Comparison of ENCODE assay signal across 7 mouse cellular contexts in the genomic region with DNA sequence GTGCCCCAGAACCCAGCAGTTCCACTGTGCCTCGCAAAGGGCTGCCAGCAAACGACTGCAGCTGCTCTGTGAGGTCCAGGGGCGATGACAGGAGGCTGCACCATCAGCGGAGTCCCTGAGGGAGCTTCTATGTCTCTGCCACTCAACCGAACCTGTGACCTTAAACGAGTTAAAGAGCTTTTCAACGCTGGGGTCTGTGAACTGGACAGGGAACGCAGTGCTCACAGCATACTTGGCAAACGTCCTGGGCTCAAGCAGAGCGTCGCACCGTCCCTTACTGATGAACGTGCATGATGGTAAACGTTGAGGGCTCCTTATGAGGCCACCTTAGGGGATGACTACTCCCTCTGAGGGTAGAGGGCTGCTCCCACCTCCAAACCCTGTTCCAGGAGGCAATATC. TPM values are rescaled to one million over a fixed set of nuclear protein-coding genes. Genes with fewer than 3 reads are reported as not detected.
DNase-seq lines count a peak whose midpoint lies in the region; ATAC-seq and TF ChIP-seq lines count a peak whose summit lies in the region.

No protein-coding gene starts in this region.

- H3K27me3 ChIP-seq in lung, postnatal 0 days (replicated peaks; ENCODE audit: insufficient read depth, low read length), result no peaks in the 10 kb centered on the region
- peaks cover 16% of the 10 kb centered on the region for H3K27me3 ChIP-seq in forebrain, embryonic 10.5 days (ENCODE audit: poor library complexity, severe bottlenecking)
- no peaks in the 10 kb centered on the region for H3K27me3 ChIP-seq in limb, embryonic 12.5 days
- no peaks in the 10 kb centered on the region for H3K27me3 ChIP-seq in small intestine, adult 2 months (ENCODE audit: control insufficient read depth, insufficient read depth, low read length)

- no peak for TF ChIP-seq EP300 in lung, postnatal 0 days (IDR thresholded peaks at IDR 0.05)

- TF ChIP-seq POLR2A in small intestine, adult 2 months (IDR thresholded peaks at IDR 0.05; ENCODE audit: low read depth, low read length), result no peak

- peaks cover 22% of the 10 kb centered on the region for H3K4me1 ChIP-seq in lung, postnatal 0 days (ENCODE audit: insufficient read depth, low read depth, low read length)
- peaks cover 56% of the 10 kb centered on the region for H3K4me1 ChIP-seq in forebrain, embryonic 10.5 days
- peaks cover 41% of the 10 kb centered on the region for H3K4me1 ChIP-seq in limb, embryonic 12.5 days (replicated peaks)
- H3K4me1 ChIP-seq in small intestine, adult 2 months (ENCODE audit: control insufficient read depth, insufficient read depth, insufficient read length, low read length), result peaks cover 14% of the 10 kb centered on the region; the same call in 1 of the 2 replicates

- H3K36me3 ChIP-seq in lung, postnatal 0 days (ENCODE audit: insufficient read depth, low read length), result no peaks in the 10 kb centered on the region
- H3K36me3 ChIP-seq in forebrain, embryonic 10.5 days (replicated peaks), result peaks cover 25% of the 10 kb centered on the region
- H3K36me3 ChIP-seq in limb, embryonic 12.5 days, result peaks cover 15% of the 10 kb centered on the region; the same call in 1 of the 2 replicates
- 0 out of 2 replicates have a peak, but pooled peaks cover under 1% of the 10 kb centered on the region for H3K36me3 ChIP-seq in small intestine, adult 2 months (ENCODE audit: control insufficient read depth, insufficient read depth, low read length)

- ATAC-seq in lung, postnatal 0 days, result no peak
- ATAC-seq in limb, embryonic 12.5 days (ENCODE audit: insufficient number of reproducible peaks, insufficient read depth, low FRiP score, low TSS enrichment, low read depth), result no peak

- H3K9me3 ChIP-seq in lung, postnatal 0 days (ENCODE audit: low read length), result no peaks in the 10 kb centered on the region
- H3K9me3 ChIP-seq in forebrain, embryonic 10.5 days, result no peaks in the 10 kb centered on the region
- no peaks in the 10 kb centered on the region for H3K9me3 ChIP-seq in limb, embryonic 12.5 days

- 4% methylated on average over 14 of the region's 14 CpGs for WGBS in lung, postnatal 0 days
- WGBS in forebrain, embryonic 10.5 days, result 2% methylated on average over 14 of the region's 14 CpGs
- 1% methylated on average over 14 of the region's 14 CpGs for WGBS in limb, embryonic 12.5 days
- WGBS in small intestine, adult 2 months, result 3% methylated on average over 14 of the region's 14 CpGs

- DNase-seq in lung, postnatal 0 days (ENCODE audit: low spot score), result no peak
- DNase-seq in lung, postnatal 36 days, result no peak
- DNase-seq in forebrain, embryonic 10.5 days (ENCODE audit: extremely low spot score, low spot score), result no peak
- DNase-seq in adrenal gland, adult 2 months, result no peak
- no peak for DNase-seq in spleen, postnatal 10 days (ENCODE audit: low spot score in 2 of 2)

- peak overlapping the region; percentile 62 for H3K4me3 ChIP-seq in lung, postnatal 0 days (ENCODE audit: low read depth, low read length)
- H3K4me3 ChIP-seq in forebrain, embryonic 10.5 days, result peak overlapping the region; percentile 83
- peak overlapping the region; percentile 69 for H3K4me3 ChIP-seq in limb, embryonic 12.5 days (replicated peaks)
- peak overlapping the region; percentile 94 for H3K4me3 ChIP-seq in small intestine, adult 2 months (ENCODE audit: low read depth, low read length)

- peak overlapping the region; percentile 29; the same call in 1 of the 2 replicates for H3K9ac ChIP-seq in lung, postnatal 0 days (replicated peaks; ENCODE audit: low read depth)
- peak overlapping the region; percentile 79 for H3K9ac ChIP-seq in limb, embryonic 12.5 days (replicated peaks)

- no peak for TF ChIP-seq CTCF in lung, postnatal 0 days (IDR thresholded peaks at IDR 0.05)
- no peak for TF ChIP-seq CTCF in small intestine, adult 2 months (IDR thresholded peaks at IDR 0.05; ENCODE audit: extremely low read depth, insufficient read length, insufficient replicate concordance, low read depth, low read length)

- H3K27ac ChIP-seq in lung, postnatal 0 days (ENCODE audit: low read length), result peak overlapping the region; percentile 39; the same call in 1 of the 2 replicates
- peak overlapping the region; percentile 96 for H3K27ac ChIP-seq in forebrain, embryonic 10.5 days
- peak overlapping the region; percentile 69 for H3K27ac ChIP-seq in limb, embryonic 12.5 days
- peak overlapping the region; percentile 22; the same call in 1 of the 2 replicates for H3K27ac ChIP-seq in small intestine, adult 2 months (ENCODE audit: insufficient read depth, low read depth, low read length)

- peak overlapping the region; percentile 83 for H3K4me2 ChIP-seq in lung, postnatal 0 days (replicated peaks; ENCODE audit: low read depth, low read length)
- H3K4me2 ChIP-seq in limb, embryonic 12.5 days, result peak overlapping the region; percentile 87

RNA-seq across cellular contexts. Expression of gene Cdc25b, which starts 0.4 kb away (rescaled TPM):
- polyA plus RNA-seq in lung, postnatal 0 days (2015; fragmentation: Nextera tagmentation; extraction: Ambion mirVana), result 36.5 and 38.7 TPM in 2 replicates
- polyA plus RNA-seq in forebrain, embryonic 10.5 days (2016; fragmentation: Nextera tagmentation; extraction: Ambion mirVana), result 65.9 and 79.3 TPM in 2 replicates
- polyA plus RNA-seq in limb, embryonic 12.5 days (2016; fragmentation: Nextera tagmentation; extraction: Ambion mirVana), result 55.4 and 55.5 TPM in 2 replicates
- polyA plus RNA-seq in small intestine, adult 2 months (2012; rRNA removed), result 11.6 and 22.4 TPM in 2 replicates
- 1 to 10 TPM; 3.4 to 5.5 TPM for total RNA-seq in adrenal gland, adult 2 months (2021)
- 7.7 and 9.7 TPM in 2 replicates for polyA plus RNA-seq in adrenal gland, adult 2 months (2012; rRNA removed)

RNA-seq across cellular contexts. Expression of gene Spef1, which starts 0.7 kb away (rescaled TPM):
- 12.2 TPM in 2 replicates for polyA plus RNA-seq in lung, postnatal 0 days (2015; fragmentation: Nextera tagmentation; extraction: Ambion mirVana)
- 4.4 and 4.6 TPM in 2 replicates for polyA plus RNA-seq in forebrain, embryonic 10.5 days (2016; fragmentation: Nextera tagmentation; extraction: Ambion mirVana)
- 4.5 and 5.5 TPM in 2 replicates for polyA plus RNA-seq in limb, embryonic 12.5 days (2016; fragmentation: Nextera tagmentation; extraction: Ambion mirVana)
- 5.6 and 8.2 TPM in 2 replicates for polyA plus RNA-seq in small intestine, adult 2 months (2012; rRNA removed)
- 1 to 10 TPM; 4.3 to 5.4 TPM for total RNA-seq in adrenal gland, adult 2 months (2021)
- polyA plus RNA-seq in adrenal gland, adult 2 months (2012; rRNA removed), result 4.8 and 5.3 TPM in 2 replicates

RNA-seq across cellular contexts. Expression of gene Cenpb, which starts 6.5 kb away (rescaled TPM):
- 13.2 and 14.9 TPM in 2 replicates for polyA plus RNA-seq in lung, postnatal 0 days (2015; fragmentation: Nextera tagmentation; extraction: Ambion mirVana)
- polyA plus RNA-seq in forebrain, embryonic 10.5 days (2016; fragmentation: Nextera tagmentation; extraction: Ambion mirVana), result 8.9 and 10.0 TPM in 2 replicates
- polyA plus RNA-seq in limb, embryonic 12.5 days (2016; fragmentation: Nextera tagmentation; extraction: Ambion mirVana), result 11.8 and 14.9 TPM in 2 replicates
- 57.7 and 95.1 TPM in 2 replicates for polyA plus RNA-seq in small intestine, adult 2 months (2012; rRNA removed)
- 10 to 100 TPM; 47.7 to 88.5 TPM for total RNA-seq in adrenal gland, adult 2 months (2021)
- 94.5 and 107 TPM in 2 replicates for polyA plus RNA-seq in adrenal gland, adult 2 months (2012; rRNA removed)

RNA-seq across cellular contexts. Expression of gene Ap5s1, which starts 20.5 kb away (rescaled TPM):
- 27.9 and 28.0 TPM in 2 replicates for polyA plus RNA-seq in lung, postnatal 0 days (2015; fragmentation: Nextera tagmentation; extraction: Ambion mirVana)
- polyA plus RNA-seq in forebrain, embryonic 10.5 days (2016; fragmentation: Nextera tagmentation; extraction: Ambion mirVana), result 23.2 and 26.9 TPM in 2 replicates
- polyA plus RNA-seq in limb, embryonic 12.5 days (2016; fragmentation: Nextera tagmentation; extraction: Ambion mirVana), result 23.3 and 26.7 TPM in 2 replicates
- 37.1 and 90.0 TPM in 2 replicates for polyA plus RNA-seq in small intestine, adult 2 months (2012; rRNA removed)
- total RNA-seq in adrenal gland, adult 2 months (2021), result 10 to 100 TPM; 13.7 to 20.2 TPM
- polyA plus RNA-seq in adrenal gland, adult 2 months (2012; rRNA removed), result 89.8 and 91.7 TPM in 2 replicates

RNA-seq across cellular contexts. Expression of gene 1700037H04Rik, which starts 26.5 kb away (rescaled TPM):
- polyA plus RNA-seq in lung, postnatal 0 days (2015; fragmentation: Nextera tagmentation; extraction: Ambion mirVana), result 28.3 and 32.8 TPM in 2 replicates
- polyA plus RNA-seq in forebrain, embryonic 10.5 days (2016; fragmentation: Nextera tagmentation; extraction: Ambion mirVana), result 128 and 129 TPM in 2 replicates
- 58.2 and 62.2 TPM in 2 replicates for polyA plus RNA-seq in limb, embryonic 12.5 days (2016; fragmentation: Nextera tagmentation; extraction: Ambion mirVana)
- polyA plus RNA-seq in small intestine, adult 2 months (2012; rRNA removed), result 52.3 and 57.2 TPM in 2 replicates
- total RNA-seq in adrenal gland, adult 2 months (2021), result 100 to 1,000 TPM; 114 to 123 TPM
- 195 and 319 TPM in 2 replicates for polyA plus RNA-seq in adrenal gland, adult 2 months (2012; rRNA removed)

Comparison
In these comparisons a context has a peak if more than half of its experiments do, and no peak if none do; other contexts are left out.
1. H3K27ac ChIP-seq: peak in every context shown above with its lines; median percentile 96 in forebrain, embryonic 10.5 days; 69 in limb, embryonic 12.5 days; 39 in lung, postnatal 0 days; 22 in small intestine, adult 2 months.